Mouse (Mus musculus) lung, adult 2 months (tissue): ENCODE results near the gene Gabarap.

ENCODE experiments used
- CTCF ChIP-seq: fragments of 200-500 bp; IDR thresholded peaks from 2 replicates; pipeline ENCODE4 v1.5.1; 2011; ENCODE audit warnings: mild to moderate bottlenecking, low read length, control low read depth; ENCODE audit not compliant: insufficient read depth
- POLR2A ChIP-seq: fragments of 200-500 bp; IDR thresholded peaks from 2 replicates; pipeline ENCODE4 v1.6.1; 2011; ENCODE audit warnings: low read depth, mild to moderate bottlenecking, control low read depth, low read length, borderline replicate concordance; ENCODE audit errors: extremely low read depth

GRCm38 (mm10) chr11:70010961-70011360 lies 20.0 kb downstream of the Gabarap start:
- TF ChIP-seq POLR2A: no peak
- no peak for TF ChIP-seq CTCF
